Mouse (Mus musculus) forebrain, embryonic 13.5 days (tissue): Measurements from ENCODE around the gene Cradd. TPM values are rescaled to one million over a fixed set of nuclear protein-coding genes. Genes with fewer than 3 reads are reported as not detected.
A peak's percentile ranks its signal among the peaks of the same experiment; 100 is the strongest.

ENCODE experiments used
- ATAC-seq: fragments of 200-750 bp; cut with Nextera tagmentation; 2 replicates; pipeline ENCODE4 v1.8.0; 2017
- H3K27ac ChIP-seq: fragments of 300-500 bp; sonication (generic); 2 replicates; pipeline ENCODE4 v1.5.1; 2015; ENCODE audit warnings: inconsistent platforms, mild to moderate bottlenecking, moderate library complexity
- H3K27me3 ChIP-seq: fragments of 300-500 bp; sonication (generic); 2 replicates; pipeline ENCODE4 v1.6.1; 2015; ENCODE audit warnings: mild to moderate bottlenecking, inconsistent platforms
- H3K36me3 ChIP-seq: fragments of 300-500 bp; sonication (generic); 2 replicates; pipeline ENCODE4 v1.6.1; 2015; ENCODE audit warnings: mild to moderate bottlenecking, inconsistent platforms; ENCODE audit not compliant: poor library complexity, severe bottlenecking
- H3K4me1 ChIP-seq: fragments of 300-500 bp; sonication (generic); 2 replicates; pipeline ENCODE4 v1.6.1; 2015; ENCODE audit warnings: inconsistent platforms
- H3K4me2 ChIP-seq: fragments of 300-500 bp; sonication (generic); 2 replicates; pipeline ENCODE4 v1.6.1; 2015; ENCODE audit warnings: inconsistent platforms, mild to moderate bottlenecking, moderate library complexity
- H3K4me3 ChIP-seq: fragments of 300-500 bp; sonication (generic); 2 replicates; pipeline ENCODE4 v1.5.1; 2015; ENCODE audit warnings: mild to moderate bottlenecking, inconsistent platforms
- H3K9ac ChIP-seq: fragments of 300-500 bp; sonication (generic); 2 replicates; pipeline ENCODE4 v1.6.1; 2015; ENCODE audit warnings: mild to moderate bottlenecking, inconsistent platforms
- H3K9me3 ChIP-seq: fragments of 300-500 bp; sonication (generic); replicated peaks from 2 replicates; pipeline ENCODE4 v1.6.1; 2016; ENCODE audit warnings: inconsistent platforms
- WGBS: fragments of 180-500 bp; shearing (Covaris S2); methylation state at CpG from one replicate; pipeline ENCODE4 v1.1.7; 2015; 5-methylcytosine and 5-hydroxymethylcytosine counted together
- polyA plus RNA-seq: library from polyadenylated mRNA; unstranded; fragments of >200 nt; fragmentation: Nextera tagmentation; extraction: Ambion mirVana; gene quantifications from 2 replicates; pipeline ENCODE4 v1.2.1, GENCODE M21; 2015

Cradd gene
- polyA plus RNA-seq, 1 experiment from 2014 or later: 11.3 TPM

GRCm38 (mm10) chr10:95355678-95356268 is 31.8 kb upstream of the Cradd start:
- no peaks in the 10 kb centered on the region for H3K9me3 ChIP-seq
- H3K27me3 ChIP-seq: no peaks in the 10 kb centered on the region
- H3K9ac ChIP-seq: no peak overlapping the region
- no peak overlapping the region for H3K4me2 ChIP-seq
- H3K27ac ChIP-seq: no peak overlapping the region
- H3K36me3 ChIP-seq: no peaks in the 10 kb centered on the region
- ATAC-seq: no peak
- no peaks in the 10 kb centered on the region for H3K4me1 ChIP-seq
- H3K4me3 ChIP-seq: no peak overlapping the region
- 46% methylated on average over 6 of the region's 6 CpGs for WGBS

GRCm38 (mm10) chr10:95354673-95355072 is 30.7 kb upstream of the Cradd start:
- Histone ChIP-seq H3K4me3 (no peak overlapping the region), H3K27me3 (no peaks in the 10 kb centered on the region), H3K36me3 (no peaks in the 10 kb centered on the region), H3K9ac (no peak overlapping the region), H3K27ac (no peak overlapping the region), H3K4me1 (no peaks in the 10 kb centered on the region), H3K4me2 (no peak overlapping the region), H3K9me3 (no peaks in the 10 kb centered on the region)
- ATAC-seq: no peak

- no peaks in the 10 kb centered on the region for H3K36me3 ChIP-seq
- no peak overlapping the region for H3K27ac ChIP-seq
- H3K4me1 ChIP-seq: no peaks in the 10 kb centered on the region
- no peak overlapping the region for H3K4me2 ChIP-seq
- no peaks in the 10 kb centered on the region for H3K27me3 ChIP-seq
- H3K9ac ChIP-seq: no peak overlapping the region
- no peaks in the 10 kb centered on the region for H3K9me3 ChIP-seq
- no peak for ATAC-seq
- no peak overlapping the region for H3K4me3 ChIP-seq
- WGBS: 63% methylated on average over 6 of the region's 6 CpGs
Measured at GRCm38 (mm10) chr10:95354047-95354446, 30.1 kb upstream of the Cradd start.

GRCm38 (mm10) chr10:95348457-95348856 is 24.5 kb upstream of the Cradd start:
- Histone ChIP-seq H3K27me3 (no peaks in the 10 kb centered on the region), H3K27ac (no peak overlapping the region), H3K4me2 (no peak overlapping the region), H3K9me3 (no peaks in the 10 kb centered on the region), H3K4me3 (no peak overlapping the region), H3K4me1 (no peaks in the 10 kb centered on the region), H3K36me3 (no peaks in the 10 kb centered on the region), H3K9ac (no peak overlapping the region)
- WGBS: 92% methylated on average over 3 of the region's 3 CpGs
- no peak for ATAC-seq

- H3K4me2 ChIP-seq: no peak overlapping the region
- no peaks in the 10 kb centered on the region for H3K27me3 ChIP-seq
- no peak for ATAC-seq
- no peak overlapping the region for H3K9ac ChIP-seq
- 94% methylated on average over 3 of the region's 3 CpGs for WGBS
- no peaks in the 10 kb centered on the region for H3K36me3 ChIP-seq
- no peak overlapping the region for H3K27ac ChIP-seq
- H3K4me1 ChIP-seq: no peaks in the 10 kb centered on the region
- H3K9me3 ChIP-seq: no peaks in the 10 kb centered on the region
- H3K4me3 ChIP-seq: no peak overlapping the region
Measured at GRCm38 (mm10) chr10:95347776-95348175, 23.8 kb upstream of the Cradd start.

GRCm38 (mm10) chr10:95342833-95343590 is 19.1 kb upstream of the Cradd start:
- WGBS: 90% methylated on average over 10 of the region's 10 CpGs
- ATAC-seq: no peak

GRCm38 (mm10) chr10:95340676-95341075 is 16.7 kb upstream of the Cradd start:
- Histone ChIP-seq H3K4me3 (no peak overlapping the region), H3K4me1 (peaks cover 8% of the 10 kb centered on the region), H3K27me3 (no peaks in the 10 kb centered on the region), H3K27ac (no peak overlapping the region), H3K36me3 (no peaks in the 10 kb centered on the region), H3K9me3 (no peaks in the 10 kb centered on the region), H3K9ac (no peak overlapping the region), H3K4me2 (no peak overlapping the region)
- no peak for ATAC-seq
- 83% methylated on average over 4 of the region's 4 CpGs for WGBS

More at GRCm38 (mm10) chr10:95342833-95343590, 19.1 kb upstream of the Cradd start:
- H3K27me3 ChIP-seq: no peaks in the 10 kb centered on the region
- H3K27ac ChIP-seq: no peak overlapping the region
- no peak overlapping the region for H3K4me3 ChIP-seq
- H3K9me3 ChIP-seq: no peaks in the 10 kb centered on the region
- no peaks in the 10 kb centered on the region for H3K4me1 ChIP-seq
- H3K36me3 ChIP-seq: no peaks in the 10 kb centered on the region
- no peak overlapping the region for H3K4me2 ChIP-seq
- H3K9ac ChIP-seq: no peak overlapping the region

- Histone ChIP-seq H3K27ac (no peak overlapping the region), H3K4me2 (no peak overlapping the region), H3K36me3 (no peaks in the 10 kb centered on the region), H3K9ac (no peak overlapping the region), H3K4me1 (peaks cover 8% of the 10 kb centered on the region), H3K27me3 (no peaks in the 10 kb centered on the region), H3K9me3 (no peaks in the 10 kb centered on the region), H3K4me3 (no peak overlapping the region)
- no peak for ATAC-seq
- WGBS: 72% methylated on average over 5 of the region's 5 CpGs
Measured at GRCm38 (mm10) chr10:95337589-95337988, 13.7 kb upstream of the Cradd start.

- peak; percentile 33; the same call in 1 of the 2 replicates for ATAC-seq
- no peaks in the 10 kb centered on the region for H3K27me3 ChIP-seq
- no peak overlapping the region for H3K9ac ChIP-seq
- no peaks in the 10 kb centered on the region for H3K9me3 ChIP-seq
- WGBS: 23% methylated on average over 3 of the region's 4 CpGs
- H3K36me3 ChIP-seq: no peaks in the 10 kb centered on the region
- H3K27ac ChIP-seq: 0 out of 2 replicates have a peak overlapping the region, but pooled peaks have one; percentile 1
- no peak overlapping the region for H3K4me3 ChIP-seq
- no peak overlapping the region for H3K4me2 ChIP-seq
- H3K4me1 ChIP-seq: peaks cover 8% of the 10 kb centered on the region
Measured at GRCm38 (mm10) chr10:95336781-95337544, 13.0 kb upstream of the Cradd start.

GRCm38 (mm10) chr10:95334826-95335225 is 10.9 kb upstream of the Cradd start:
- Histone ChIP-seq H3K36me3 (no peaks in the 10 kb centered on the region), H3K4me2 (no peak overlapping the region), H3K9me3 (no peaks in the 10 kb centered on the region), H3K9ac (no peak overlapping the region), H3K27ac (no peak overlapping the region), H3K27me3 (no peaks in the 10 kb centered on the region), H3K4me3 (no peak overlapping the region), H3K4me1 (peaks cover 16% of the 10 kb centered on the region)
- WGBS: 87% methylated on average over 1 of the region's 1 CpGs
- no peak for ATAC-seq

- no peaks in the 10 kb centered on the region for H3K27me3 ChIP-seq
- no peak overlapping the region for H3K9ac ChIP-seq
- peaks cover 16% of the 10 kb centered on the region for H3K4me1 ChIP-seq
- no peaks in the 10 kb centered on the region for H3K36me3 ChIP-seq
- ATAC-seq: no peak
- 88% methylated on average over 3 of the region's 3 CpGs for WGBS
- H3K9me3 ChIP-seq: no peaks in the 10 kb centered on the region
- no peak overlapping the region for H3K4me2 ChIP-seq
- H3K4me3 ChIP-seq: no peak overlapping the region
- no peak overlapping the region for H3K27ac ChIP-seq
Measured at GRCm38 (mm10) chr10:95332596-95332995, 8.7 kb upstream of the Cradd start.
